8 mouse cellular contexts compared by ENCODE assay signal in genomic region chr8:72319397-72319796, GRCm38 (mm10). TPM values are rescaled to one million over a fixed set of nuclear protein-coding genes. Genes with fewer than 3 reads are reported as not detected.
DNase-seq lines count a peak whose midpoint lies in the region; ATAC-seq lines count a peak whose summit lies in the region.

No protein-coding gene starts in this region.

- H3K27me3 ChIP-seq in kidney, embryonic 15.5 days = peaks cover 38% of the 10 kb centered on the region
- peaks cover 33% of the 10 kb centered on the region for H3K27me3 ChIP-seq in forebrain, embryonic 11.5 days (ENCODE audit: control insufficient read depth, insufficient read depth, low read length)
- H3K27me3 ChIP-seq in limb, embryonic 10.5 days (ENCODE audit: low read depth, poor library complexity, severe bottlenecking) = peaks cover 70% of the 10 kb centered on the region
- H3K27me3 ChIP-seq in neural tube, embryonic 14.5 days (ENCODE audit: control insufficient read depth, insufficient read depth, low read length) = peaks cover 21% of the 10 kb centered on the region

- H3K9ac ChIP-seq in kidney, embryonic 15.5 days = peak overlapping the region; percentile 53
- H3K9ac ChIP-seq in forebrain, embryonic 11.5 days (ENCODE audit: low read length) = peak overlapping the region; percentile 35; the same call in 1 of the 2 replicates
- peak overlapping the region; percentile 47 for H3K9ac ChIP-seq in neural tube, embryonic 14.5 days (replicated peaks; ENCODE audit: low read depth, low read length)

- ATAC-seq in kidney, embryonic 15.5 days (replicated peaks; ENCODE audit: low FRiP score) = peak; percentile 29
- 0 out of 2 replicates have a peak, but pooled peaks have one; percentile 5 for ATAC-seq in forebrain, embryonic 11.5 days (replicated peaks; ENCODE audit: low FRiP score)
- ATAC-seq in neural tube, embryonic 14.5 days (ENCODE audit: low read depth) = peak; percentile 10; the same call in 1 of the 2 replicates
- no peak for ATAC-seq in CD4-positive, CD25-positive, alpha-beta regulatory T cell, adult 4 months

- DNase-seq in kidney, adult 18-20 months = no peak
- peak; percentile 34 to 53 for DNase-seq in adrenal gland, postnatal 36 days
- peak; percentile 64 for DNase-seq in forebrain, embryonic 11.5 days (ENCODE audit: low spot score)
- DNase-seq in limb, embryonic 10.5 days (ENCODE audit: low spot score) = peak; percentile 62
- no peak for DNase-seq in left cerebral cortex, postnatal 14 days (ENCODE audit: low spot score in 2 of 2)

- peak overlapping the region; percentile 54; the same call in 1 of the 2 replicates for H3K27ac ChIP-seq in kidney, embryonic 15.5 days
- H3K27ac ChIP-seq in forebrain, embryonic 11.5 days (ENCODE audit: low read depth, low read length) = no peak overlapping the region
- peak overlapping the region; percentile 46 for H3K27ac ChIP-seq in limb, embryonic 10.5 days
- H3K27ac ChIP-seq in neural tube, embryonic 14.5 days (ENCODE audit: low read depth, low read length) = no peak overlapping the region

- peak overlapping the region; percentile 84 for H3K4me2 ChIP-seq in kidney, embryonic 15.5 days
- H3K4me2 ChIP-seq in forebrain, embryonic 11.5 days (ENCODE audit: low read depth, low read length, severe bottlenecking) = peak overlapping the region; percentile 87
- H3K4me2 ChIP-seq in neural tube, embryonic 14.5 days (ENCODE audit: low read depth, low read length) = peak overlapping the region; percentile 88

- H3K9me3 ChIP-seq in kidney, embryonic 15.5 days (replicated peaks) = no peaks in the 10 kb centered on the region
- no peaks in the 10 kb centered on the region for H3K9me3 ChIP-seq in forebrain, embryonic 11.5 days (ENCODE audit: control insufficient read depth, low read length)
- H3K9me3 ChIP-seq in limb, embryonic 10.5 days (replicated peaks) = no peaks in the 10 kb centered on the region
- no peaks in the 10 kb centered on the region for H3K9me3 ChIP-seq in neural tube, embryonic 14.5 days (ENCODE audit: control insufficient read depth, low read length)

- H3K4me1 ChIP-seq in kidney, embryonic 15.5 days = peaks cover 29% of the 10 kb centered on the region
- H3K4me1 ChIP-seq in forebrain, embryonic 11.5 days (replicated peaks; ENCODE audit: control insufficient read depth, insufficient read depth, low read length) = peaks cover 6% of the 10 kb centered on the region; the same call in 1 of the 2 replicates
- H3K4me1 ChIP-seq in limb, embryonic 10.5 days = peaks cover 20% of the 10 kb centered on the region
- peaks cover 3% of the 10 kb centered on the region; the same call in 1 of the 2 replicates for H3K4me1 ChIP-seq in neural tube, embryonic 14.5 days (ENCODE audit: control insufficient read depth, insufficient read depth, low read length)

- H3K4me3 ChIP-seq in kidney, embryonic 15.5 days (replicated peaks) = peak overlapping the region; percentile 64
- peak overlapping the region; percentile 41 for H3K4me3 ChIP-seq in forebrain, embryonic 11.5 days (ENCODE audit: low read depth, low read length)
- H3K4me3 ChIP-seq in limb, embryonic 10.5 days = peak overlapping the region; percentile 59
- H3K4me3 ChIP-seq in neural tube, embryonic 14.5 days (ENCODE audit: low read depth, low read length) = peak overlapping the region; percentile 47

- 0% methylated on average over 46 of the region's 48 CpGs for WGBS in kidney, embryonic 15.5 days
- 2% methylated on average over 42 of the region's 48 CpGs for WGBS in forebrain, embryonic 11.5 days
- 2% methylated on average over 37 of the region's 48 CpGs for WGBS in limb, embryonic 10.5 days
- 0% methylated on average over 37 of the region's 48 CpGs for WGBS in neural tube, embryonic 14.5 days

- intact Hi-C loops in left cerebral cortex, postnatal 14 days (cut with DNase I) = no loop called here

- no peaks in the 10 kb centered on the region for H3K36me3 ChIP-seq in kidney, embryonic 15.5 days
- H3K36me3 ChIP-seq in forebrain, embryonic 11.5 days (ENCODE audit: control insufficient read depth, insufficient read depth, low read length) = no peaks in the 10 kb centered on the region
- H3K36me3 ChIP-seq in limb, embryonic 10.5 days = no peaks in the 10 kb centered on the region
- H3K36me3 ChIP-seq in neural tube, embryonic 14.5 days (ENCODE audit: control insufficient read depth, insufficient read depth, low read length) = no peaks in the 10 kb centered on the region

RNA-seq across cellular contexts. Expression of gene Klf2, which starts 0.6 kb away (rescaled TPM):
- 12.6 and 14.0 TPM in 2 replicates for polyA plus RNA-seq in kidney, embryonic 15.5 days (2015; fragmentation: Nextera tagmentation; extraction: Ambion mirVana)
- total RNA-seq in adrenal gland, postnatal 36 days (2021) = 10 to 100 TPM; 45.2 to 67.5 TPM
- 4.7 and 5.4 TPM in 2 replicates for polyA plus RNA-seq in forebrain, embryonic 11.5 days (2014; fragmentation: Nextera tagmentation; extraction: Ambion mirVana)
- polyA plus RNA-seq in limb, embryonic 10.5 days (2016; fragmentation: Nextera tagmentation; extraction: Ambion mirVana) = 3.1 and 3.6 TPM in 2 replicates
- 4.3 and 6.7 TPM in 2 replicates for polyA plus RNA-seq in neural tube, embryonic 14.5 days (2014; fragmentation: Nextera tagmentation; extraction: Ambion mirVana)
- 10 to 100 TPM; 16.6 to 21.2 TPM for total RNA-seq in left cerebral cortex, postnatal 14 days (2021)
- 10 to 100 TPM; 17.1 to 31.0 TPM for polyA plus RNA-seq in CD4-positive, CD25-positive, alpha-beta regulatory T cell, adult 4 months (2017; shearing (Covaris generic))

RNA-seq across cellular contexts. Expression of gene Gm10282, which starts 14.3 kb away (rescaled TPM):
- polyA plus RNA-seq in kidney, embryonic 15.5 days (2015; fragmentation: Nextera tagmentation; extraction: Ambion mirVana) = 29.0 and 30.3 TPM in 2 replicates
- 10 to 100 TPM in 1 of 2 experiments, 1 to 10 TPM in 1; 5.8 to 20.3 TPM for total RNA-seq in adrenal gland, postnatal 36 days (2021)
- polyA plus RNA-seq in forebrain, embryonic 11.5 days (2014; fragmentation: Nextera tagmentation; extraction: Ambion mirVana) = 45.4 and 48.2 TPM in 2 replicates
- polyA plus RNA-seq in limb, embryonic 10.5 days (2016; fragmentation: Nextera tagmentation; extraction: Ambion mirVana) = 25.6 and 29.2 TPM in 2 replicates
- polyA plus RNA-seq in neural tube, embryonic 14.5 days (2014; fragmentation: Nextera tagmentation; extraction: Ambion mirVana) = 12.3 and 13.8 TPM in 2 replicates
- total RNA-seq in left cerebral cortex, postnatal 14 days (2021) = 1 to 10 TPM; 5.1 to 8.7 TPM
- 10 to 100 TPM in 1 of 2 experiments, 1 to 10 TPM in 1; 7.1 to 12.4 TPM for polyA plus RNA-seq in CD4-positive, CD25-positive, alpha-beta regulatory T cell, adult 4 months (2017; shearing (Covaris generic))

Comparison
In these comparisons a context has a peak if more than half of its experiments do, and no peak if none do; other contexts are left out.
1. H3K27ac ChIP-seq: peak in kidney, embryonic 15.5 days (single experiment) and limb, embryonic 10.5 days (single experiment); none in forebrain, embryonic 11.5 days (single experiment) and neural tube, embryonic 14.5 days (single experiment).
2. DNase-seq: peak in adrenal gland, postnatal 36 days (2 of 2), forebrain, embryonic 11.5 days (single experiment) and limb, embryonic 10.5 days (single experiment); none in kidney, adult 18-20 months (single experiment) and left cerebral cortex, postnatal 14 days (0 of 2).
3. Peak in every context shown above with its lines, with median percentiles within 50 percentile points of each other: H3K4me2 ChIP-seq, H3K4me3 ChIP-seq and H3K9ac ChIP-seq.